ENCODE assay signal across 22 mouse cellular contexts in genomic region chr9:46421688-46422274, GRCm38 (mm10).
"Had no signal": no experiment of that assay in that cellular context is flagged by ENCODE, and none has a peak within 500 bp of the region (broad histone marks: within the 10 kb centered on the region; RNA-seq: fewer than 3 reads in every experiment).

No protein-coding gene starts in this region.

- H3K9ac ChIP-seq: limb, embryonic 12.5 days; limb, embryonic 15.5 days; liver, embryonic 14.5 days; liver, postnatal 0 days; lung, embryonic 14.5 days; midbrain, embryonic 12.5 days; midbrain, embryonic 15.5 days; neural tube, embryonic 12.5 days; neural tube, embryonic 15.5 days had no signal

- H3K36me3 ChIP-seq: limb, embryonic 12.5 days; limb, embryonic 15.5 days; midbrain, embryonic 12.5 days; midbrain, embryonic 15.5 days; neural tube, embryonic 12.5 days; neural tube, embryonic 15.5 days had no signal

- H3K4me3 ChIP-seq: limb, embryonic 12.5 days; limb, embryonic 15.5 days; midbrain, embryonic 12.5 days; midbrain, embryonic 15.5 days; neural tube, embryonic 12.5 days; neural tube, embryonic 15.5 days had no signal

- H3K4me2 ChIP-seq: limb, embryonic 12.5 days; limb, embryonic 15.5 days; liver, embryonic 11.5 days; lung, embryonic 14.5 days; midbrain, embryonic 12.5 days; midbrain, embryonic 15.5 days; neural tube, embryonic 12.5 days; neural tube, embryonic 15.5 days had no signal

- H3K27me3 ChIP-seq: limb, embryonic 15.5 days; midbrain, embryonic 15.5 days; neural tube, embryonic 15.5 days had no signal

- H3K4me1 ChIP-seq: limb, embryonic 12.5 days; limb, embryonic 15.5 days; midbrain, embryonic 12.5 days had no signal

- ATAC-seq: liver, postnatal 0 days; lung, postnatal 0 days; midbrain, embryonic 15.5 days had no signal

- H3K27ac ChIP-seq: limb, embryonic 12.5 days; limb, embryonic 15.5 days; liver, embryonic 14.5 days; macrophage; midbrain, embryonic 12.5 days; midbrain, embryonic 15.5 days; neural tube, embryonic 12.5 days; neural tube, embryonic 15.5 days; stomach, postnatal 0 days had no signal

- DNase-seq: kidney, adult 11 months; kidney, postnatal 36 days; left cerebral cortex, postnatal 4 days; liver, postnatal 0 days; lung, embryonic 14.5 days; right cerebral cortex, adult 18-20 months; right cerebral cortex, postnatal 14 days; right cerebral cortex, postnatal 4 days; thymus, adult 2 months; thymus, postnatal 14 days; thymus, postnatal 4 days had no signal

- H3K9me3 ChIP-seq: limb, embryonic 12.5 days; limb, embryonic 15.5 days; midbrain, embryonic 12.5 days; midbrain, embryonic 15.5 days; neural tube, embryonic 12.5 days; neural tube, embryonic 15.5 days had no signal
